In genomic region chr12:88939679-88940078, GRCm38 (mm10) we compare ENCODE assay signal across 26 mouse cellular contexts.
DNase-seq lines count a peak whose midpoint lies in the region; ATAC-seq lines count a peak whose summit lies in the region.
"Had no signal": no experiment of that assay in that cellular context is flagged by ENCODE, and none has a peak within 500 bp of the region (broad histone marks: within the 10 kb centered on the region; RNA-seq: fewer than 3 reads in every experiment).

No protein-coding gene starts in this region.

- no peaks in the 10 kb centered on the region for H3K9me3 ChIP-seq in forebrain, embryonic 14.5 days (replicated peaks; ENCODE audit: control insufficient read depth, low read length)
- H3K9me3 ChIP-seq in forebrain, embryonic 11.5 days (ENCODE audit: control insufficient read depth, low read length), result no peaks in the 10 kb centered on the region
- H3K9me3 ChIP-seq in limb, embryonic 10.5 days (replicated peaks), result no peaks in the 10 kb centered on the region
- H3K9me3 ChIP-seq: embryonic facial prominence, embryonic 15.5 days; heart, embryonic 12.5 days; heart, embryonic 15.5 days; hindbrain, embryonic 10.5 days; hindbrain, embryonic 13.5 days; intestine, embryonic 15.5 days had no signal

- no peaks in the 10 kb centered on the region for H3K36me3 ChIP-seq in forebrain, embryonic 14.5 days (ENCODE audit: control insufficient read depth, insufficient read depth, low read length)
- H3K36me3 ChIP-seq in forebrain, embryonic 11.5 days (ENCODE audit: control insufficient read depth, insufficient read depth, low read length), result no peaks in the 10 kb centered on the region
- no peaks in the 10 kb centered on the region for H3K36me3 ChIP-seq in limb, embryonic 10.5 days
- H3K36me3 ChIP-seq: embryonic facial prominence, embryonic 15.5 days; heart, embryonic 12.5 days; heart, embryonic 15.5 days; hindbrain, embryonic 10.5 days; hindbrain, embryonic 13.5 days; intestine, embryonic 15.5 days had no signal

- no peak overlapping the region for H3K4me2 ChIP-seq in forebrain, embryonic 14.5 days (ENCODE audit: low read length)
- no peak overlapping the region for H3K4me2 ChIP-seq in forebrain, embryonic 11.5 days (ENCODE audit: low read depth, low read length, severe bottlenecking)
- H3K4me2 ChIP-seq: embryonic facial prominence, embryonic 15.5 days; heart, embryonic 12.5 days; heart, embryonic 15.5 days; hindbrain, embryonic 13.5 days; intestine, embryonic 15.5 days had no signal

- no peak overlapping the region for H3K27ac ChIP-seq in forebrain, embryonic 14.5 days (ENCODE audit: low read depth, low read length)
- H3K27ac ChIP-seq in forebrain, embryonic 11.5 days (ENCODE audit: low read depth, low read length), result no peak overlapping the region
- no peak overlapping the region for H3K27ac ChIP-seq in limb, embryonic 10.5 days
- H3K27ac ChIP-seq: embryonic facial prominence, embryonic 15.5 days; heart, embryonic 15.5 days; hindbrain, embryonic 10.5 days; hindbrain, embryonic 13.5 days; intestine, embryonic 15.5 days had no signal

- ATAC-seq in forebrain, embryonic 14.5 days, result no peak
- ATAC-seq in forebrain, embryonic 11.5 days (replicated peaks; ENCODE audit: low FRiP score), result no peak
- ATAC-seq: CD4-positive, CD25-positive, alpha-beta regulatory T cell, adult 4 months; hindbrain, embryonic 16.5 days; intestine, embryonic 15.5 days had no signal

- DNase-seq in forebrain, embryonic 14.5 days (ENCODE audit: low spot score), result peak; percentile 13
- no peak for DNase-seq in forebrain, embryonic 11.5 days (ENCODE audit: low spot score)
- peak; percentile 40 for DNase-seq in brain, adult 2 months (ENCODE audit: low read depth, low spot score)
- DNase-seq in brain, embryonic 18.5 days (ENCODE audit: low read depth, low spot score), result peak; percentile 18
- no peak for DNase-seq in limb, embryonic 10.5 days (ENCODE audit: low spot score)
- no peak for DNase-seq in cerebellum, adult 18-20 months
- DNase-seq: adrenal gland, adult 2 months; adrenal gland, postnatal 14 days; cerebellum, adult 2 months; cerebellum, adult 9-11 months; cerebellum, postnatal 25 days; embryo, embryonic 11 days; gastrocnemius, postnatal 25 days; heart, adult 18-20 months; heart, postnatal 10 days; heart, postnatal 36 days; kidney, adult 11 months; kidney, adult 9 months had no signal

- no peak overlapping the region for H3K4me3 ChIP-seq in forebrain, embryonic 14.5 days (ENCODE audit: low read depth, low read length)
- no peak overlapping the region for H3K4me3 ChIP-seq in forebrain, embryonic 11.5 days (ENCODE audit: low read depth, low read length)
- H3K4me3 ChIP-seq in limb, embryonic 10.5 days, result no peak overlapping the region
- H3K4me3 ChIP-seq: embryonic facial prominence, embryonic 15.5 days; heart, embryonic 12.5 days; heart, embryonic 15.5 days; hindbrain, embryonic 10.5 days; hindbrain, embryonic 13.5 days; intestine, embryonic 15.5 days had no signal

- no peaks in the 10 kb centered on the region for H3K27me3 ChIP-seq in forebrain, embryonic 14.5 days (replicated peaks; ENCODE audit: control insufficient read depth, insufficient read depth, low read length)
- H3K27me3 ChIP-seq in forebrain, embryonic 11.5 days (ENCODE audit: control insufficient read depth, insufficient read depth, low read length), result no peaks in the 10 kb centered on the region
- no peaks in the 10 kb centered on the region for H3K27me3 ChIP-seq in limb, embryonic 10.5 days (ENCODE audit: low read depth, poor library complexity, severe bottlenecking)
- H3K27me3 ChIP-seq: embryonic facial prominence, embryonic 15.5 days; heart, embryonic 12.5 days; heart, embryonic 15.5 days; hindbrain, embryonic 13.5 days; intestine, embryonic 15.5 days had no signal

- no peak overlapping the region for H3K9ac ChIP-seq in forebrain, embryonic 14.5 days (ENCODE audit: low read length)
- H3K9ac ChIP-seq in forebrain, embryonic 11.5 days (ENCODE audit: low read length), result no peak overlapping the region
- H3K9ac ChIP-seq: embryonic facial prominence, embryonic 15.5 days; heart, embryonic 12.5 days; heart, embryonic 15.5 days; hindbrain, embryonic 13.5 days; intestine, embryonic 15.5 days had no signal

- 79% methylated on average over 2 of the region's 2 CpGs for WGBS in forebrain, embryonic 14.5 days
- 83% methylated on average over 2 of the region's 2 CpGs for WGBS in forebrain, embryonic 11.5 days
- 92% methylated on average over 2 of the region's 2 CpGs for WGBS in limb, embryonic 10.5 days

- no peaks in the 10 kb centered on the region for H3K4me1 ChIP-seq in forebrain, embryonic 14.5 days (ENCODE audit: control insufficient read depth, insufficient read depth, low read length)
- H3K4me1 ChIP-seq in forebrain, embryonic 11.5 days (replicated peaks; ENCODE audit: control insufficient read depth, insufficient read depth, low read length), result no peaks in the 10 kb centered on the region
- no peaks in the 10 kb centered on the region for H3K4me1 ChIP-seq in limb, embryonic 10.5 days
- H3K4me1 ChIP-seq: embryonic facial prominence, embryonic 15.5 days; heart, embryonic 12.5 days; heart, embryonic 15.5 days; hindbrain, embryonic 10.5 days; hindbrain, embryonic 13.5 days; intestine, embryonic 15.5 days had no signal

Comparison
In these comparisons a context has a peak if more than half of its experiments do, and no peak if none do; other contexts are left out.
1. DNase-seq: peak in forebrain, embryonic 14.5 days (single experiment), brain, adult 2 months (single experiment) and brain, embryonic 18.5 days (single experiment); none in forebrain, embryonic 11.5 days (single experiment), limb, embryonic 10.5 days (single experiment) and cerebellum, adult 18-20 months (0 of 2).